Mouse (Mus musculus): ENCODE measurements around the gene Rnpep.
"Not testable (repeated sequence)": the region's sequence is repeated elsewhere in the genome, so short reads cannot be mapped to it uniquely, and the experiment has no call there.

Rnpep gene

DNA sequence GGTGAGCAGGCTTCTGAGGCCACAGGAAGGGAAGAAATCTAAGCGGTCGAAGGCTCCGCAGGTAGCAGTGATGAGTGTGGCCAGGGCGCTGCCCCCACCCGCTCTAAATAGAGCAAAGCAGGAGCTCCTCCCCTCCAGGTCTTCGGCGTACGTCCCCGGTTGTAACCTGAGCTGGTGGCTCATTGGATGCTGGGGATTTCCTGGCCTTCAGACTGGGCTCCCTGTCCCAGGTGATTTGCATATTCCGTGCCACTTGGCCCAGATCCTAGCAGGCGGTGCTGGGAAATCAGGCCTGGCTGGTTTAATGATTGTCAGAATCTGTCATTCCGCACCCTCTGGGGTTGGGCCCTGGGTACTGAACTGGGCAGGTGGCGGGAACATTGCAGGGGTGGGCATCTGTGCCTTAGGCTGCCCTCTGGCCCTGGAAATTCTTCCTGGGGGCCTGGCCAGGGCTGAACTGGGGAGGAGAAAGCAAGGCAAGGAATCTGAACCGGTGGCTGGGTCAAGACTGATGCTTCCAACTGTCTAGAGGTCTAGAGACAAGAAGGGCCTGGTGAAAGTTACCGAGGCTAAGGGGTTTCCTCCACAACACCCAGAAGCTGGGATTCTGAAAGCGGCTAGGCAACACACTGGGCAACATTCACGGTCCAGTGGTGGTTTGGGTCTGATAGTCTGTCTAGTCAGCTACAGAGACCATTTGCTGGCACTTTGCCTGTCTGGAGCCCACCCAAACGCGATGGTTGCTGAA, 25.3 kb downstream of the Rnpep start, which contains the start of gene Elf3:
Gene Elf3 (minus strand): TSS at position 189 of the 748 bp plus-strand sequence.
- DNase-seq (ENCODE audit: low spot score in 2 of 2) = no peak

DNA sequence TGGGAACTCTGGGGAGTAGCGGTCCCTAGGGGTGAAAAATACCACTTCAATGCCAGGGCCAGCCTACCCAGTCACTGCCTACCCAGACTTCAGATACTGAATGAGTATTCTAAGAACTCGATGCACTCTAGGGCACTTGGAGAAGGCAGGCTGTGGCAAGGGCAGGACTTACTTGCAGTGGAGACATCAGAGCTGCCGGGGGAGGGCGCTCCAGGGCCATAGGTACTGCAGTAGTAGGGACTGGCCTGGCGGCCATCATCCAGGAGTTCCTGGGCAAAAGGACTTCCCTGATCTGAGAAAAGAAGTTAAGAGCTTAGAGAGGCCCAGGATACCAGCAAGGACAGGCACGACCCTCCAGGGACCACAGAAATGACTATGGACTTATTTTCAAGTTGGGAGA, 27.6 kb downstream of the Rnpep start:
- no peak for DNase-seq (ENCODE audit: low spot score in 2 of 2)

DNA sequence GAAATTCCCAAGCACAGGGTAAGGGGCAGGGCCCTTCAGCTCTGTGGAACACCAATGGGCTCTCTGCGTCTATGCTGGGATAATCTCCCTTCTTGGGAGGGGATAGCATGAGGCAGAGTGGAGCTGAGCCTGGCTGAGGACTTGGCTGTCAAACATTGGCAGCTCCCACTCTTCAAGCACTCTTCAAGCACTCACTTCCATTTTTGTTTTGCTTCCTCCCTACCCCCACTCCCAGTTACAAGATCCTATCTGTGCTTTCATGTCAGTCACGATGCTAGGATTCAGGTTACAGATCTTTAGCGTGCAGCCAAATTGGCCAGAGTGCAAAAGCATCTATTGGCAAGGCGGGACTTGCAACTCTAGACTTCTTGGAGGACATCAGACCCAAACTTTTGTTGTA, 31.0 kb downstream of the Rnpep start:
- no peak for DNase-seq (ENCODE audit: low spot score in 2 of 2)

DNA sequence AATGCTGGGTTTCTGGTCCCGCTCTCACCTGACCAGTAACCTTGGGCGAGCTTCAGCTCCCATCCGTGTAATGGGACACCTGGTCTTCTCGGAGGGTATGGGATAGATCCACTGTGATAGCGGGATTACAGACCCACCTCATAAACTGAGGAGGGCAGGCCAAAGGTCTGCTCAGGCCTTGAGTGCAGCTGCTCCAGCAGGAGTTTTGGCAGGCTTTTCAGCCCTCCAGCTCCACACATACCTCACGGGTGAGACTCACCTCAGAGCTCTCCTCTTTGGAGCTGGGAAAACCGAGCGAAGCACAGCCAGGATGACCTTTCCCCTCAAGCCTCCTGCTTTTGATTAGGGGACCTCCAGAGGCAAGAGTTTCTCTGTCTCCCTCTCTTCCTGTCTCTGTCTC, 32.5 kb downstream of the Rnpep start:
- no peak for DNase-seq (ENCODE audit: low spot score in 2 of 2)

DNA sequence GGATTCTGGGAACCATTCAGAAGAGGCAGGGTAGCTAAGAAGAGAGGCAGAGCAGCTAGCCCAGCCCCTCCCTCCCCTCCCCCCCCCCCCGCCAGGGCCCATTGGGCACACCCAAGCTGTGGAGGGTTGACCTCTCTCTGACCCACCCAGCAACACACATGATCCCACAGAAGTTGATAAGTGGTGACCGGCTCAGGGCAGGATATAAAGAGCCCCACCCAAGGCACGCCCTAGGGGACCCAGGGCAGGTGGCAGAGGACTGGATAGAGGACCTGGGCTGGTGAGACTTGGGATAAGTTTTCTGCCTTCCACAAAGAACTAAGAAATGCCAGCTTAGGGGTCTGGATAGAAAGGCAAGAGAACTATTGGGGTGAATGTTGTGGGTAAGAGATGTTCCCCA, 33.2 kb downstream of the Rnpep start:
- no peak for DNase-seq (ENCODE audit: low spot score in 2 of 2)

DNA sequence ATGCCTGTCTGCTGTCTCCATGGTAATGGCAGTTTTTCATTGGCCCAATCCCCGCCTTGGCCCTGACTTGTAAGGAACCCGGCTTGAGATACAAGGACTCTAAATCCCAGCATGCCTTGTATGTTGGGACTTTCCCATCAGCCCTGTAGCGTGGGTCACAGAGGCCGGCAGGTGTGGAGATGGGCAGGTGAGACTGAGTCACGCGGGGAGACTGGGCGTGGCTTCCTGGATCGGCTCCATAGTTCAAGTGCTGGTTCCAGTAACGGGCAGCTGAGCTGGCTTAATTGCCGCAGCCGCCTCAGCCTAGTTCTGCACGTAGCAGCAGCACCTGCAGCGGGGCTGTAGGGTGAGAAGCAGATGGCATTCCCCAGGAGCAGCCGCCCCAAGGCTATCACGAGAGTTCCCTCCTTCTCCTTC, 35.4 kb downstream of the Rnpep start:
- DNase-seq (ENCODE audit: low spot score in 2 of 2) = no peak

DNA sequence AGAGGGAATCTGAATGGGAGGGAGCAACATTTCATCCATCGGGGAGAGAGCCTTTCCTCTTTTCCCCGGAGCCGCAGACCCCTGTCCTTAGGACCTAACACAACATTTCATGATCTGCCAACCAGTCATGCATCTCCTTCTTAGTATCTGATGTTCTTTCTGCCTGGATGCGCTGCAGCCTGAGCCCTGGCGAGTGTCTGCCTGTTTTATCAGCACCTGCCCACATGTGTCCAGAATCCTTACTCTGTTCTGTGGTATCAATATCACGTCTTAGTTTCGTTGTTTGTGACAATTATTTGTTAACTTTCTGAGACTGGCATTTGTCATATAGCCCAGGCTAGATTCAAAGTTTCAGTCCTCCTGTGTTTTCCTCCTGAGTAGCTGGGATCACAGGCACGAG, 39.9 kb downstream of the Rnpep start:
- no peak for DNase-seq (ENCODE audit: low spot score in 2 of 2)

DNA sequence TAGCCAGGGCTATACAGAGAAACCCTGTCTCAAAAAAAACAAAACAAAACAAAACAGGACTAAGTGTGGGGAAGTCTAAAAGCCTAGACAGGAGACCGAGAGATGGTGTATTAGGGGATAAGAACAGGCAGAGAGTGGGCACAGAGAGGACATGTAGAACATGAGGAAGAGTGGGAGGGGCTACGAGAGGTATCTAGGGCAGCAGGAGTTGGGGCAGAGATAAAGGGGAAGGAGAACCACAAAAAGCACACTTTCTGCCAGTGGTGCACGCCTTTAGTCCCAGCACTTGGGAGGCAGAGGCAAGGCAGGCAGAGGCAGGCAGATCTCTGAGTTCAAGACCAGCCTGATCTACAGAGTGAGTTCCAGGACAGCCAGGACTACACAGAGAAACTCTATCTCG, 43.7 kb downstream of the Rnpep start:
- not testable (repeated sequence) for DNase-seq (ENCODE audit: low spot score in 2 of 2)

DNA sequence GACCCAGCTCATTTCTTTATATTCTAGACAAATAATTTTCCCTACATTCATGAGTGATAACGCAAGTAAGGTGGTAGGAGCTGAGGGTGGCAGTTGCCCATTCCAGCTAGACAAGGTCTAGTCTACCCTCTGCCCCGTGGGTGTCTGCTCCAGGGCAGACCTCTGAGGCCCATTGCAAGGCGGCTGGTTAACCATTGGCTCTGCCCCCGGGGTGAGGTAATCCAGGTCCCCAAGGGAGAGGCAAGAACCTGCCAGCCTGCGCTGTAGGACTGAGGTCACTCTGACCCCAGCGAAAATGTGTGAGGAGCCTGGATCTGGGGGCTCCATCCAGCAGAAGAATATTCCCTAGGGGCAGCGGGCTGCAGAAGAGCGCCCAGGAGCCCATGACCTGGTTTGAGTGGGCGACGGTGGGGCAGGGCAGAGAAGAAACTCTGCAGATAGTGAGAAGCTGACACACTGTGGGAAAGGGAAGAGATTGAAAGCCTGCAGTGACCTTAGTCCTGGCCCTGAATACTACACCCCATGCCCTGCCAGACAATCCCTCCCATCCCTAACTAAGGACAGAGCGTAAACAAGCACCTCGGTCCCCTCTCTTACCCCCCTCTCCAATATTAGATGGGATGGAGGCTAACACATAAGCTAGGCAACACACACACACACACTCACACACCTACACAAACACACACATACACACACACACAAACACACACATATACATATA, 46.6 kb downstream of the Rnpep start:
- no peak for DNase-seq (ENCODE audit: low spot score in 2 of 2)

DNA sequence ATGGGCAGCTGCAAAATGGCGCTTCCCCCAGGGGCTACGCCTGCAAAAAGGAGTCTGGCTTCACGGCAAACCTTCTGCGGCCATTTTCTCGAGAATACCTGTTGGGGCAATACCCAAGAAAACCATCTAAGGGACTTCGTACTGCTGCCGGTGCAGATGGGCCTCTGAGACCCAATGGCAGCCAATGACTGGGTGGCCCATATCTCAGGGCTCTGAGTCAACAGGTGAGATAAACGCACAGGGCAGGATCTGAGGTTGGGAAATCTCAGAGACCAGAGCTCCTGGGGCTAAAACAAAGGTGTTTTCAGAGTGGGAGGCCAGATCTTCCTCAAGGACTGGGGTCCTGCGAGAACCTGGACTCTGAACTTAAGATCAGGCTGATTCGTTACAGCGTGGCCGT, 49.1 kb downstream of the Rnpep start:
- no peak for DNase-seq (ENCODE audit: low spot score in 2 of 2)

DNA sequence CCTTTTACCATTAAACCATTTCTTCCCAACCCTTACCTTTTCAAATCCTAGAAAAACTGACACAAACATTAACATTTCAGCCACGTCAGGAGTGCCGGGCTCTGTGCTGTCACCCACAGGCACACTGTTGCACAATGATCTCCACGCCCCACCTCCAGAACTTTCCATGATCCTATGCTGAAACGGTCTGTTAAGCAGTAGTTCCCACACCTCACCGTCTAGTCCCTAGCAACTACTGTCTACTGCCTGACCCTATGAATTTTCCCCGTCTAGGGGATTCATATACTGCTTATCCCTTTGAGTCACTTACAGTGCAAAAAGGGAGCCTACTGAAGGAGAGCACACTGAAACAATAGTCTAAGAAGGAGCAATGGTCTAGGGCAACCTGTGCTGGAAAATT, 49.9 kb downstream of the Rnpep start:
- no peak for DNase-seq (ENCODE audit: low spot score in 2 of 2)

DNA sequence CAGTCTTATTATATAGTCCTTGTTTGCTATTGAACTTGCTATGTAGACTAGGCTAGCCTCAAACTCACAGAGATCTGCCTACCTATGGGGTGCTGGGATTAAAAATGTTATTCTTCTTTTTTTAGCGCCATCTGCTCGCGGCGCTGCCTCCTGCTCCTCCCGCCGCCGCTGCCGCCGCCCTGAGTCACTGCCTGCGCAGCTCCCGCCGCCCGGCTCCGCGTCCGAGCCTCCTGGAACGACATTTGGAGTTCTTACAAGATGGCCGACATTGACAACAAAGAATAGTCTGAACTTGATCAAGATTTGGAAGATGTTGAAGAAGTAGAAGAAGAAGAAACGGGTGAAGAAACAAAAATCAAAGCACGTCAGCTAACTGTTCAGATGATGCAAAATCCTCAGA, 52.0 kb downstream of the Rnpep start:
- not testable (repeated sequence) for DNase-seq (ENCODE audit: low spot score in 2 of 2)

DNA sequence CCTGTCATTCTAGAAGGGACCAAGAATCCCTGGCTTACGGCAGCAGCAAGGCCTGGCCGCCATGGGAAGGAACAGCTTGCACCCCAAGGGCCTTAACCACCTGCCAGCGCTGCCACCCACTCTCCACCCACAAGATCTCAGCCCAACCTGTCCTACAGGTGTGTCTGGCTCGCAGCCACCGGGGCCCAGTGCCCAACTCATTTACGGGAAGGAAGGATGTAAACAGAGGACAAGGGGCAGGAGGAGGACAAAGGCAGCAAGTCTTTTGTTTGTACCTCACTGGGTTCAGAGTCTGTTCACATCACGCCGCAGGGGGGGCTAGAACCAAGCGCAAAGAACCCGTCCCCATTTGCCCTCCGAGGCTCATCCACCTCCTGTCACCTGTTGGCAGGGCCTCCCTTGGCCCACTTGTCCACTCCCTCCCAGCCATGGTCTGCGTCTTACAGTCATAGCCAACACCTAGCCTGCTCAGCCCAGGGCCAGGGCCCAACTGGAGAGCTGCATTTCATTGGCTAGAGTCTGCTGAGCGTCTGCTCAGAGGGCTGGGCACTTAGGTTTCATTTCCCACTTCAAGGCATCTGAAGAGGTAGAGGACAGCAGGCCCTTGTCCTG, 56.4 kb downstream of the Rnpep start:
- no peak for DNase-seq (ENCODE audit: low spot score in 2 of 2)

DNA sequence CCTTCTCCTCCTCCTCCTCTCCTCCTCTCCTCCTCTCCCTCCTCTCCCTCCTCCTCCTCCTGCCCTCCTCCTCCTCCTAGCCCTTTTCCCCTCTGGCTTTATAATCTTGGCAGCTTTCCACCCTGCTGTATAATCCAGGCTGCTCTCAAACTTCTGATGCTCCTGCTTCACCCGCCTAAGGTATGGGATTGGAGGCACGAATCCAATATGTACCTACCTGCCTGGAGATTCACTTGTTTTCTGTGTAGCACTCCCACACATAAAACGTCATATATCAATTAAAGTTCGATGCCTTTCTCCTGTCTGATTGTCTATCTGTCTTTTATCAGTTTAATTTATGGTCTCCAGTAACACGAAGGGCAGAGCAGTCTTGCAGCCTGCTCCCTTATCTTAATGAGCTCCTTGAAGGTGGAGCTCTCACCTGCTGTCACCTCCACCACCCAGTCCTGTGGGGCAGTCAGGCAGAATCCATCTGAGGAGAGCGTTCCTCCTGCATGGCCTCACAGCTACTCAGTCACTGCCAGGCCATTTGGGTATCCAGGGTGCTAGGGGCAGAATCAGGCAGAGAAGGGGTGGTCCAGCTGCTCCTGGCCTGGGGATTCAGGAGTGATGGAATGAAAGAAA, 58.8 kb downstream of the Rnpep start:
- no peak for DNase-seq (ENCODE audit: low spot score in 2 of 2)

DNA sequence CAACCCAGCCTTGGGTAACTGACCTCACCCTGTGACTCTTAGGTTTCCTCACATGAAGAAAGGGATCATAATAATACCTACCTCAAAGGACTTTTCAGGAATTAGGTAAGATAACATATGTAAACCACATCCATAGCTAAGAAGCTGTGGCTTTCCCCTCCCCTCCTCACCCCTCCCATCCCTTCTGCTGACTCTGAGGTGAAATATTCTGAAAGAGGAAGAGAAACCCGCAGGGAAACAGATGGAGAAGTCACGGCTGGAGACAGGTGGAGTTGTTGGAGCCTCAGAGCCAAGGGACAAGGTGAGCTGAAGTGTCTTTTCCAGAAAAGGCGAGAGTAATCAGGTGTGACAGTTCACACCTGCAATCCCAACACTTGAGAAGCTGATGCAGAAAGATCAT, 59.7 kb downstream of the Rnpep start:
- DNase-seq (ENCODE audit: low spot score in 2 of 2) = no peak

DNA sequence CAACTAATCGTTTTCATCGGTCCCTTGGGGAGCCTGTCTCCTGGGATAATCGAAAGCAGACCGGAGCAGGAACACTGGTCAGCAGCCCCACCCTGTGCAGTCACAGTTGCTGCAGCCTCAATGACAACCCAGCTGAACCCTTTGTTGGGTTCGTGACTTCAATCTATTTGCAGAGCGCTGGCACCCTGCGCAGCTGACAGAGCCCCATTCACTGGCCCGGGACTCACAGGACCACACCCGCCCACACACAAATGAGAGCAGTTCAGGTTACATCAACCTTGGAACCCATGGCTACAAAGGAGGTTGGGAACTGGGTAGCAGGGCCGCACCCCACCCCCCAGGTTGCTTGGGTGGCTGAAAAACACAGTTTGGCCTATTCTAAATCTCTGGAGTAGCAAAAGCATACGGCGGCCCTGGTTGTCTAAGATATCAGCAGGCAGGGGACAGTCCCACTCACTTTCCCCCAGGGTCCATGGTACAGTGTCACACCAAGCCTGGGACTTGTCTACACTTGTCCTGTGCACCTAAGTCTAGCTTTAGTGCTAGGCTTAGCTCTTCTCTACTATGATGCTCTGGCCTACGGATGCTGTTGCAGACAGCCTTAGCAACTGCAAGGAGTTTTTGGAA, 66.2 kb downstream of the Rnpep start:
- no peak for DNase-seq (ENCODE audit: low spot score in 2 of 2)

DNA sequence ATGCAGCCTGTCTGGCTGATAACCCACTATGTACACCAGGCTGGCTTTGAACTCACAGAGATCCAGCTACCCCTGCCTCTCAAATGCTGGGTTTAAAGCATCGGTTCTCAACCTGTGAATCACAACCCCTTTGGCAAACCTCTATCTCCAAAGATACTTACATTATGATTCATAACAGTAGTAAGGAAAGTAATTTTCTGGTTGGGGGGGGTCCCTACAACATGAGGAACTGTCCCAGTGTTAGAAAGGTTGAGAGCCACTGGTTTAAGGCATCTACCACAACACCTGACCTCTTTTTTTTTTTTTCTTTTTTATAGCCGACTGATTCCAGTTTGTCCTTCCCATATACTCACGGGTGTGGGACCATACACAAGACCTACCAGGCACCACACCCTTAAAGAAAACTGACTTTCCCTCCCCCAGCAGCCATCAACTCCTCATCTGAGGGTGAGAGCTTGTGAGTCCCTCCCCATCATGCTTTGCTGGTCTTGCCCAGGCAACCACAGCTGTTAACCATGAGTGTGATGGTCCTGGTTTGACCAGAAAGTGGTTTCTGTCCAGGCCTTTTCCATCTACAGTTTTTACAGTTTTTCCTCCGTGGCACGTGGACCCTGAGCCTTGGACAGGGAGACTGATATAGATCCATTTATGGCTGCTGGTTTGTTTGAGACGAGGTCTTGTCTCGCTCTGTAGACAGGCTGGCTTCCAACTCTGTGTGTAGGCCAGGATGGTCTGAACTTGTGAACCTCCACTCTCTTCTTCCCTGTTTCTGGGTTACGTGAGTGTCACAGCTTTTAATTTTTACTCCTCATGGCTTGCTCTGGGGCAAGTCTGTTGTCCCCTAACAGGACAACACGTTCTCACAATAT, 69.9 kb downstream of the Rnpep start:
- DNase-seq (ENCODE audit: low spot score in 2 of 2) = no peak
